Mouse (Mus musculus) lung, postnatal 0 days (tissue): ENCODE measurements around the gene Tdrkh.

Experiments
- CTCF ChIP-seq: IDR thresholded peaks from 2 replicates; pipeline ENCODE4 v1.5.1; 2016; ENCODE audit warnings: antibody characterized with exemption, mild to moderate bottlenecking
- EP300 ChIP-seq: IDR thresholded peaks from 2 replicates; pipeline ENCODE4 v1.6.1; 2016; ENCODE audit warnings: antibody characterized with exemption, mild to moderate bottlenecking, control low read depth

GRCm38 (mm10) chr3:94477444-94477843 lies 64.4 kb downstream of the Tdrkh start:
- TF ChIP-seq CTCF, result no peak
- no peak for TF ChIP-seq EP300
